Mouse (Mus musculus): Measurements from ENCODE around the gene Rel. TPM values are rescaled to one million over a fixed set of nuclear protein-coding genes. Genes with fewer than 3 reads are reported as not detected.
"Not testable (repeated sequence)": the region's sequence is repeated elsewhere in the genome, so short reads cannot be mapped to it uniquely, and the experiment has no call there.

The Rel gene
- polyA plus RNA-seq, 2 experiments, result 1.7 to 2.1 TPM

GRCm38 (mm10) chr11:23802256-23802655, 31.5 kb upstream of the Rel start:
- WGBS, result 83% methylated on average over 1 of the region's 1 CpGs
- Histone ChIP-seq H3K4me1 (ENCODE audit: control insufficient read depth, insufficient read depth, low read length) (no peaks in the 10 kb centered on the region), H3K4me2 (replicated peaks; ENCODE audit: low read depth, low read length, severe bottlenecking) (no peak overlapping the region), H3K27me3 (ENCODE audit: control insufficient read depth, insufficient read depth, low read length) (no peaks in the 10 kb centered on the region), H3K9ac (ENCODE audit: low read depth, low read length, severe bottlenecking) (no peak overlapping the region), H3K27ac (replicated peaks; ENCODE audit: low read depth, low read length) (no peak overlapping the region), H3K9me3 (ENCODE audit: control insufficient read depth, low read length) (no peaks in the 10 kb centered on the region), H3K4me3 (replicated peaks; ENCODE audit: low read length) (no peak overlapping the region), H3K36me3 (ENCODE audit: control insufficient read depth, insufficient read depth, low read length) (no peaks in the 10 kb centered on the region)
- DNase-seq (ENCODE audit: low spot score) (no peak), ATAC-seq (ENCODE audit: low FRiP score, low read depth) (no peak)
- TF ChIP-seq POLR2A (IDR thresholded peaks at IDR 0.05; ENCODE audit: borderline replicate concordance, extremely low read depth, insufficient read depth, insufficient read length), result no peak

- Histone ChIP-seq H3K4me3 (replicated peaks; ENCODE audit: low read length) (no peak overlapping the region), H3K27me3 (ENCODE audit: control insufficient read depth, insufficient read depth, low read length) (no peaks in the 10 kb centered on the region), H3K4me2 (replicated peaks; ENCODE audit: low read depth, low read length, severe bottlenecking) (no peak overlapping the region), H3K9me3 (ENCODE audit: control insufficient read depth, low read length) (no peaks in the 10 kb centered on the region), H3K27ac (replicated peaks; ENCODE audit: low read depth, low read length) (no peak overlapping the region), H3K36me3 (ENCODE audit: control insufficient read depth, insufficient read depth, low read length) (no peaks in the 10 kb centered on the region), H3K9ac (ENCODE audit: low read depth, low read length, severe bottlenecking) (no peak overlapping the region), H3K4me1 (ENCODE audit: control insufficient read depth, insufficient read depth, low read length) (no peaks in the 10 kb centered on the region)
- no peak for DNase-seq (ENCODE audit: low spot score)
- ATAC-seq (ENCODE audit: low FRiP score, low read depth), result no peak
- no peak for TF ChIP-seq POLR2A (IDR thresholded peaks at IDR 0.05; ENCODE audit: borderline replicate concordance, extremely low read depth, insufficient read depth, insufficient read length)
- WGBS, result 66% methylated on average over 7 of the region's 7 CpGs
Measured at GRCm38 (mm10) chr11:23801851-23802250, 31.1 kb upstream of the Rel start.

- 84% methylated on average over 5 of the region's 5 CpGs for WGBS
- not testable (repeated sequence) for ATAC-seq (ENCODE audit: low FRiP score, low read depth); H3K27ac ChIP-seq (replicated peaks; ENCODE audit: low read depth, low read length); H3K4me2 ChIP-seq (replicated peaks; ENCODE audit: low read depth, low read length, severe bottlenecking); H3K9ac ChIP-seq (ENCODE audit: low read depth, low read length, severe bottlenecking); H3K27me3 ChIP-seq (ENCODE audit: control insufficient read depth, insufficient read depth, low read length); DNase-seq (ENCODE audit: low spot score); H3K4me1 ChIP-seq (ENCODE audit: control insufficient read depth, insufficient read depth, low read length); H3K36me3 ChIP-seq (ENCODE audit: control insufficient read depth, insufficient read depth, low read length); H3K4me3 ChIP-seq (replicated peaks; ENCODE audit: low read length); H3K9me3 ChIP-seq (ENCODE audit: control insufficient read depth, low read length)
Measured at GRCm38 (mm10) chr11:23783677-23784076, 12.9 kb upstream of the Rel start.

GRCm38 (mm10) chr11:23783085-23783484, 12.3 kb upstream of the Rel start:
- Histone ChIP-seq H3K36me3 (ENCODE audit: control insufficient read depth, insufficient read depth, low read length) (no peaks in the 10 kb centered on the region), H3K9ac (ENCODE audit: low read depth, low read length, severe bottlenecking) (no peak overlapping the region), H3K4me2 (replicated peaks; ENCODE audit: low read depth, low read length, severe bottlenecking) (no peak overlapping the region), H3K4me1 (ENCODE audit: control insufficient read depth, insufficient read depth, low read length) (no peaks in the 10 kb centered on the region), H3K9me3 (ENCODE audit: control insufficient read depth, low read length) (no peaks in the 10 kb centered on the region), H3K27ac (replicated peaks; ENCODE audit: low read depth, low read length) (no peak overlapping the region), H3K4me3 (replicated peaks; ENCODE audit: low read length) (no peak overlapping the region), H3K27me3 (ENCODE audit: control insufficient read depth, insufficient read depth, low read length) (no peaks in the 10 kb centered on the region)
- 84% methylated on average over 5 of the region's 5 CpGs for WGBS
- no peak for TF ChIP-seq POLR2A (IDR thresholded peaks at IDR 0.05; ENCODE audit: borderline replicate concordance, extremely low read depth, insufficient read depth, insufficient read length)
- ATAC-seq (ENCODE audit: low FRiP score, low read depth), result no peak
- DNase-seq (ENCODE audit: low spot score), result no peak

GRCm38 (mm10) chr11:23782038-23782437, 11.3 kb upstream of the Rel start:
- H3K4me3 ChIP-seq (replicated peaks; ENCODE audit: low read length), result no peak overlapping the region
- no peaks in the 10 kb centered on the region for H3K4me1 ChIP-seq (ENCODE audit: control insufficient read depth, insufficient read depth, low read length)
- no peaks in the 10 kb centered on the region for H3K36me3 ChIP-seq (ENCODE audit: control insufficient read depth, insufficient read depth, low read length)
- DNase-seq (ENCODE audit: low spot score) (no peak), ATAC-seq (ENCODE audit: low FRiP score, low read depth) (no peak)
- no peaks in the 10 kb centered on the region for H3K27me3 ChIP-seq (ENCODE audit: control insufficient read depth, insufficient read depth, low read length)
- H3K9me3 ChIP-seq (ENCODE audit: control insufficient read depth, low read length), result no peaks in the 10 kb centered on the region
- no peak overlapping the region for H3K27ac ChIP-seq (replicated peaks; ENCODE audit: low read depth, low read length)
- no peak overlapping the region for H3K9ac ChIP-seq (ENCODE audit: low read depth, low read length, severe bottlenecking)
- TF ChIP-seq POLR2A (IDR thresholded peaks at IDR 0.05; ENCODE audit: borderline replicate concordance, extremely low read depth, insufficient read depth, insufficient read length), result no peak
- 60% methylated on average over 3 of the region's 3 CpGs for WGBS
- no peak overlapping the region for H3K4me2 ChIP-seq (replicated peaks; ENCODE audit: low read depth, low read length, severe bottlenecking)

GRCm38 (mm10) chr11:23778787-23779201, 8.0 kb upstream of the Rel start:
- TF ChIP-seq POLR2A (IDR thresholded peaks at IDR 0.05; ENCODE audit: borderline replicate concordance, extremely low read depth, insufficient read depth, insufficient read length), result no peak
- Histone ChIP-seq H3K9me3 (ENCODE audit: control insufficient read depth, low read length) (no peaks in the 10 kb centered on the region), H3K4me3 (replicated peaks; ENCODE audit: low read length) (no peak overlapping the region), H3K9ac (ENCODE audit: low read depth, low read length, severe bottlenecking) (no peak overlapping the region), H3K4me1 (ENCODE audit: control insufficient read depth, insufficient read depth, low read length) (no peaks in the 10 kb centered on the region), H3K27me3 (ENCODE audit: control insufficient read depth, insufficient read depth, low read length) (no peaks in the 10 kb centered on the region), H3K27ac (replicated peaks; ENCODE audit: low read depth, low read length) (no peak overlapping the region), H3K36me3 (ENCODE audit: control insufficient read depth, insufficient read depth, low read length) (no peaks in the 10 kb centered on the region), H3K4me2 (replicated peaks; ENCODE audit: low read depth, low read length, severe bottlenecking) (no peak overlapping the region)
- DNase-seq (ENCODE audit: low spot score), result no peak
- 85% methylated on average over 8 of the region's 8 CpGs for WGBS
- ATAC-seq (ENCODE audit: low FRiP score, low read depth), result no peak
